Mouse (Mus musculus): ENCODE results near the gene Guca2a. TPM values are rescaled to one million over a fixed set of nuclear protein-coding genes. Genes with fewer than 3 reads are reported as not detected.

Gene Guca2a
- polyA plus RNA-seq, 1 experiment from 2014 or later, result not detected

DNA sequence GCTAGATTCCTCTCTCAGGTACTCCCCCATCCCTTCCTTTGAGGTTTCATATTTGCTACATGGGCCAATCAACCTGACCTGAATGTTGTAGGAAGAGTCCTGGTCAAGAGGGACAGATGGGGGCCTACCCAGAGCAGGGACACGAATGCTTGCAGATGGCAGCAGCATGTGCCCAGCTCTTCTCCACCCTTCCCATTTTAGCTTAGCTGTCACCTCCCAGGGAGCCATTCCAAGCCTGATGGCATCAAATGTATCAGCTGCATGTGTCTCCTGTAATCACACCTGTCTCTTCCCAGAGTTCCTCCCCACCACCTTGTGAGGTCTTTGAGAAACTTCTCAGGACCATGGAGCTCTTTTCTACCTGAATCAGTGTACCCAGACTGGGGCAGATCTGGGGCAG, 19.5 kb downstream of the Guca2a start:
- no peak for ATAC-seq (ENCODE audit: borderline replicate concordance, extremely low read depth, low FRiP score, low TSS enrichment)
- 69% methylated on average over 1 of the region's 1 CpGs for WGBS

DNA sequence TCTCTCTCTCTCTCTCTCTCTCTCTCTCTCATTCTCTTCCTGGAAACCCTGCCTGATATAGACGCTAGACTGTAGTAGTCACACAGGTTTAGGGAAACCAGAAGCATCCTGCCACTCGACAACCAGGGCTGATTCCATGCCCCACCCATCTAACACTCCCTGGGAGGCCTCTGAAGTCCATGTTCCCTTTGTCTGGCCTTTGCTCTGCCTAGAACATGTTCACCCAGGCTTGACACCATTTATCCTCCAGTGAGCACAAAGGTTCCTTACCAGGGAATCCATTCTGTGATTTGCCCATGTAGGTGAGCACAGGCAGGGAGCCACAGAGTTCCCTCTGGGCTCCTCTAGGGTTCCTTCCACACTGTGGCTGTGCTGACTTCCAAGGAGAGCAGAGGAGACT, 20.7 kb downstream of the Guca2a start:
- Histone ChIP-seq H3K9ac (no peak overlapping the region), H3K4me1 (no peaks in the 10 kb centered on the region), H3K4me2 (no peak overlapping the region), H3K9me3 (peaks cover 4% of the 10 kb centered on the region; the same call in 1 of the 2 replicates), H3K36me3 (no peaks in the 10 kb centered on the region), H3K4me3 (no peak overlapping the region), H3K27me3 (no peaks in the 10 kb centered on the region), H3K27ac (no peak overlapping the region)
- no peak for ATAC-seq (ENCODE audit: borderline replicate concordance, extremely low read depth, low FRiP score, low TSS enrichment)
- 36% methylated on average over 2 of the region's 2 CpGs for WGBS

More for the DNA sequence above, 19.5 kb downstream of the Guca2a start:
- peaks cover 4% of the 10 kb centered on the region; the same call in 1 of the 2 replicates for H3K9me3 ChIP-seq
- no peaks in the 10 kb centered on the region for H3K4me1 ChIP-seq
- no peak overlapping the region for H3K4me3 ChIP-seq
- H3K9ac ChIP-seq, result no peak overlapping the region
- H3K4me2 ChIP-seq, result no peak overlapping the region
- no peaks in the 10 kb centered on the region for H3K27me3 ChIP-seq
- H3K27ac ChIP-seq, result no peak overlapping the region
- H3K36me3 ChIP-seq, result no peaks in the 10 kb centered on the region

DNA sequence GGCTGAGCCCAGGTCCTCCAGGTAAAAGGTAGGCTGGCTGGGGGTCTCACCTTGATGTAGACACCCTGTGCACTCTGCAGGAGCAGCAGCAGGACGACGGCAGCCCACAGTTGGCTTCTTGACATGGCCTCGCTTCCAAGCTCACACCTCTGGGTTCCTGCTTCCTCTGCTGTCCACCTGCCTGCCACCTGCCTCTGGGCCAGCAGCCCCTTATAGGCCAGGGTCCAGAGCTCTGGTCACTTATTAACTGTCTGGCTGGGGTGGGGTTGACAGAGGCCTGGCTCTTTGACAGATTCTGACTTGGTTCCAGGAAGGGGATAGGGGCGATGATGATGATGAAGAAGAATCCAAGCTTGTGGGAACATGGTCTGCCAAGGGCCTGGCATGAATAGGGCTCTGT, 21.2 kb downstream of the Guca2a start, which contains the start of gene Guca2b:
TSS of gene Guca2b (minus strand) at position 224 of the 400 bp plus-strand sequence.
- WGBS, result 71% methylated on average over 4 of the region's 4 CpGs
- Histone ChIP-seq H3K9me3 (no peaks in the 10 kb centered on the region), H3K36me3 (no peaks in the 10 kb centered on the region), H3K9ac (no peak within 1 kb of the TSS), H3K4me2 (no peak within 1 kb of the TSS), H3K4me1 (no peaks in the 10 kb centered on the region), H3K4me3 (no peak within 1 kb of the TSS), H3K27me3 (no peaks in the 10 kb centered on the region), H3K27ac (no peak within 1 kb of the TSS)
- no peak for ATAC-seq (ENCODE audit: borderline replicate concordance, extremely low read depth, low FRiP score, low TSS enrichment)

DNA sequence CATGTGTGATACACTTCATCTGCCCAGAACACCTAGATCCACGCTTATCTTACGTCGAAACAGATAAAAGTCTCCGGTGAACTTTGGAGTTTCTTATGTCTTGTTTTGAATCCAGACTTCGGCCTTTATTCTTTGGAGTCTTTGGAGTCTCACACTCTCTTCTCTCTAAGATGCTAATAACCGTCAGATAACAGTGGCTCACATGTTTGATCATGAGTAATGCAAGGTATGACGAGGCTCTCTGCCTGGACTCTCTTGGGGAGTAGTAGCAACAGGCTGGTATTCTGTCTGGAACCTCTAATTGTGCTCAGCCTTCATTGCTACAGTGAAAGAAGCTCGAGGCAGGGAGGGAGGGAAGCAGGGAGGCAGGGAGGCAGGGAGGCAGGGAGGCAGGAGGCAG, 22.5 kb downstream of the Guca2a start:
- no peaks in the 10 kb centered on the region for H3K27me3 ChIP-seq
- H3K4me1 ChIP-seq, result no peaks in the 10 kb centered on the region
- no peak overlapping the region for H3K4me3 ChIP-seq
- ATAC-seq (ENCODE audit: borderline replicate concordance, extremely low read depth, low FRiP score, low TSS enrichment), result no peak
- H3K9ac ChIP-seq, result no peak overlapping the region
- no peaks in the 10 kb centered on the region for H3K36me3 ChIP-seq
- no peaks in the 10 kb centered on the region for H3K9me3 ChIP-seq
- 73% methylated on average over 8 of the region's 8 CpGs for WGBS
- no peak overlapping the region for H3K27ac ChIP-seq
- H3K4me2 ChIP-seq, result no peak overlapping the region

DNA sequence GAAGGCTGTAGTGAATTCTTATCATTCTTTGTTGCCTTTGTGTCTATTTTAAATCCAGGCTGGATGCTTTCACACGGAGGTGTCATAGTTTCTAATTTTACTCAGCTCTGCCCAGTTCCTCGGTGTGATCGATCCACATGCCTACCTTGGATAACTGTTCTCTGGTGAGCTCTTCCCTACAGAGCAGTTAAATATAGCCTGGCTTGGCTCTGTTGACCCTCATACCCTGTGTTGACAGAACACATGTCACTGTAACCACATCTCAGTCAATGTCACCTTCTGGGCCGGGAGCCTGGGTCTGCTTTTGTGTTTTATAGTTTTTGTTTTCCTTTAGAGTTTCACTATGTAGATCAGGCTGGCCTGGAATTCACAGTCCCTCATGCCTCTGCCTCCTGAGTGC, 24.6 kb downstream of the Guca2a start:
- H3K27me3 ChIP-seq, result no peaks in the 10 kb centered on the region
- no peaks in the 10 kb centered on the region for H3K4me1 ChIP-seq
- no peaks in the 10 kb centered on the region for H3K9me3 ChIP-seq
- no peak overlapping the region for H3K9ac ChIP-seq
- H3K4me2 ChIP-seq, result no peak overlapping the region
- no peak overlapping the region for H3K27ac ChIP-seq
- no peaks in the 10 kb centered on the region for H3K36me3 ChIP-seq
- ATAC-seq (ENCODE audit: borderline replicate concordance, extremely low read depth, low FRiP score, low TSS enrichment), result no peak
- WGBS, result 53% methylated on average over 4 of the region's 4 CpGs
- H3K4me3 ChIP-seq, result no peak overlapping the region

DNA sequence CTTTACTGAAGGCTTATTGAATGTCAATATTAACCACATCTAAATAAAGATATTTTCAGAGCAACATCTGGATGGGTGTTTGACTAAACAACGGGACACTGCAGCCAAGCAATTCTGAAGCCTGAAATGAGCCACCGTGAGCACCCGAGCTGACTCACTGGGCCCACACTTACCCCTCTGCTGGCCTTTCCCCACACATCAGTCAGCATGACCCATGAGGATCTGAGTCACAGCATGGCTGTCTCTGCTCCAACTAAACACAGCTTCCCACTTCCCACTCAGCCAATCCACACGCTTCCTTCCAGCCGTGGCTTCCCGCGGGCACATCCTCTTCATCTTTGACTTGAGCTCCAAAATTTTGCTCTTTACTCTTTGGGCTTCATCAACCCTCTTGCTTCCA, 25.5 kb downstream of the Guca2a start:
- WGBS, result 77% methylated on average over 7 of the region's 7 CpGs
- no peak overlapping the region for H3K9ac ChIP-seq
- no peak for ATAC-seq (ENCODE audit: borderline replicate concordance, extremely low read depth, low FRiP score, low TSS enrichment)
- no peak overlapping the region for H3K4me2 ChIP-seq
- H3K36me3 ChIP-seq, result no peaks in the 10 kb centered on the region
- H3K9me3 ChIP-seq, result no peaks in the 10 kb centered on the region
- H3K4me3 ChIP-seq, result no peak overlapping the region
- no peaks in the 10 kb centered on the region for H3K27me3 ChIP-seq
- no peaks in the 10 kb centered on the region for H3K4me1 ChIP-seq
- H3K27ac ChIP-seq, result no peak overlapping the region

DNA sequence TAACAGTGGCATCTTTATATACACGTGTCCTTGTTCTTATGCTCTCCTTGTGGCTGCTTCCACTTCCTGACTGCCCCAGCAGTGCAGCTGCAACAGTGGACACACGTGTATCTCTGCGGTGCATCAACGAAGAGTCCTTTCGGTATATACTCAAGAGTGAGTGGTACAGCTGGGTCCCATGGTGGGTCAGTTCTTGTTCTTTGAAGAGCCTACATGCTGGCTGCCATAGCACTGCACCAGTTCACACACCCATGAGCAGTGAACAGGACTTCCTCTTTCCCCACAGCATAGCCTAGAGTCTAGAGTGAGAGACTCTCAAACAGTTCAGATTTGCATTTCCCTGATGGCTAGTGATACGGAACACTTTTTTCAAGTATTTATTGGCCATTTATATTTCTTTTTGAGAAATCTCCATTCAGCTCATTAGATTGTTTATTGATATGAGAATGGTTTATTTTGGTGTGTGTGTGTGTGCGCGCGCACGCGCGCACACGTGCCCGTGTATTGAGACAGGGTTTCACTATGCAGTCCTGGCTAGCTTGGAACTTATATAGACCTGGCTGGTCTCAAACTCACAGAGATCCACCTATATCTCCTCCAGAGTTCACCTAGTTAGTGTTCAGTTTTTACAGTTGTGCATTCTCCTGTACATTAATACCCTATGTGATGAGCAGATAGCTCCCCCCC, 26.0 kb downstream of the Guca2a start:
- H3K27ac ChIP-seq, result no peak overlapping the region
- ATAC-seq (ENCODE audit: borderline replicate concordance, extremely low read depth, low FRiP score, low TSS enrichment), result no peak
- no peaks in the 10 kb centered on the region for H3K9me3 ChIP-seq
- 87% methylated on average over 14 of the region's 14 CpGs for WGBS
- H3K36me3 ChIP-seq, result no peaks in the 10 kb centered on the region
- H3K27me3 ChIP-seq, result no peaks in the 10 kb centered on the region
- no peak overlapping the region for H3K4me2 ChIP-seq
- H3K4me3 ChIP-seq, result no peak overlapping the region
- no peaks in the 10 kb centered on the region for H3K4me1 ChIP-seq
- no peak overlapping the region for H3K9ac ChIP-seq

DNA sequence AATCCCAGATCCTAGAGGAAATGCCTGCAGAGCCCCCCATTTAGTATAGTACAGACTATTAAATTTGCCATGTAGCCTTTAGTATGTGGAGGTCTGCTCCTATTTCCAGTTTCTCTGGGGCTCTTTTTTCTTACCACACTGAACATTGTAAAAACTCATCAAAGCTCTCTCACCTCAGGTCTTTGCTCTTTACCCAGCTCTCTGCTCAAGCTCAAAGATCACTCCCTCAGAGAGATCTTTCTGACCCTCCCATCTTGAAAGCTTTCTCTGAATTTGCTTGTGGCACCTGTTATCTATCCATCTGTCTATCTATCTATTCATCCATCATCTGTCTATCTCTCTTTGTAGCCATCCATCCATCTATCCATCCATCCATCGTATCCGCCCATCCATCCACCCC, 27.7 kb downstream of the Guca2a start:
- Histone ChIP-seq H3K27me3 (no peaks in the 10 kb centered on the region), H3K4me1 (no peaks in the 10 kb centered on the region), H3K36me3 (no peaks in the 10 kb centered on the region), H3K9me3 (no peaks in the 10 kb centered on the region), H3K4me2 (no peak overlapping the region), H3K9ac (no peak overlapping the region), H3K27ac (no peak overlapping the region), H3K4me3 (no peak overlapping the region)
- 80% methylated on average over 2 of the region's 2 CpGs for WGBS
- no peak for ATAC-seq (ENCODE audit: borderline replicate concordance, extremely low read depth, low FRiP score, low TSS enrichment)

DNA sequence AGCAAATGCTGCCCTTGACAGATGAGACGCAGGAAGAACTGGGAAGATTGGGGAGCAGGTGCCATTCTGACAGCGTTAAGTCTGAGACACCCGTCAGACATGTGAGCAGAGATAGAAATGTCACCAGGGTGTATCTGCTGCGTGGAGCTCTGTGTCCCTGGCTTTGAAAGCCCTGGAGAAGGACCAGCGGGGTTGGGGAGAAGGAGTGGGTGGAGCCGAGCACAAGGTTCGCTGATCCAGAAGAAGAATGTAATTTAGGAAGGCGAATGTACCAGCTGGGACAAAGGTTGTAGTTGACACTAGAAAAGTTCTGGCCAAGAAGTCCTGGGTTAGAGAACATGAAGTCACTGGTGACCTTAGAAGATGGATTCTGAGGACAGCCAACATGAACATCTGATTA, 28.6 kb downstream of the Guca2a start:
- Histone ChIP-seq H3K27me3 (no peaks in the 10 kb centered on the region), H3K27ac (no peak overlapping the region), H3K9ac (no peak overlapping the region), H3K4me1 (no peaks in the 10 kb centered on the region), H3K4me3 (no peak overlapping the region), H3K4me2 (no peak overlapping the region), H3K36me3 (no peaks in the 10 kb centered on the region), H3K9me3 (no peaks in the 10 kb centered on the region)
- 24% methylated on average over 8 of the region's 8 CpGs for whole genome bisulfite sequencing
- ATAC-seq (ENCODE audit: borderline replicate concordance, extremely low read depth, low FRiP score, low TSS enrichment), result no peak

DNA sequence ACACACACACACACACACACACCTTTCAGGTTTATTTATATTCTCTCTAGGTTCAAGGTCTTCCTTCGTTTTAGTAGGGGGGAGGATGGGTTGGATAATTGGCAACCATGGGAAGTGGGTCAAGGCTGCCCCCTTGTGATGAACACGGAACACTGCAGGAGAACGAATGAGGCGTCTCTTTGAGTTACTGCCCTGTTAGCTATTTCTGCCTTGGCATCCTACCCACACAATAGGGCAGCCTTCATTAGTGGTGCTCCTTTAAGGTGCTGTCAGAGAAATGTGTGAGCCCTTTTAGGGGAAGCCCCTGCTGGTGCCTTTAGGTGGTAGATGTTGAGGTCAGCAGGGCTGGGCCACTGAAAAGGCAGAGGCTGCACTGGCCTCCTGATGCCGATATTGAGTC, 29.9 kb downstream of the Guca2a start:
- 24% methylated on average over 5 of the region's 5 CpGs for WGBS
- ATAC-seq (ENCODE audit: borderline replicate concordance, extremely low read depth, low FRiP score, low TSS enrichment), result no peak
- Histone ChIP-seq H3K9me3 (no peaks in the 10 kb centered on the region), H3K4me2 (no peak overlapping the region), H3K36me3 (no peaks in the 10 kb centered on the region), H3K27ac (no peak overlapping the region), H3K27me3 (no peaks in the 10 kb centered on the region), H3K4me3 (no peak overlapping the region), H3K9ac (no peak overlapping the region), H3K4me1 (no peaks in the 10 kb centered on the region)

DNA sequence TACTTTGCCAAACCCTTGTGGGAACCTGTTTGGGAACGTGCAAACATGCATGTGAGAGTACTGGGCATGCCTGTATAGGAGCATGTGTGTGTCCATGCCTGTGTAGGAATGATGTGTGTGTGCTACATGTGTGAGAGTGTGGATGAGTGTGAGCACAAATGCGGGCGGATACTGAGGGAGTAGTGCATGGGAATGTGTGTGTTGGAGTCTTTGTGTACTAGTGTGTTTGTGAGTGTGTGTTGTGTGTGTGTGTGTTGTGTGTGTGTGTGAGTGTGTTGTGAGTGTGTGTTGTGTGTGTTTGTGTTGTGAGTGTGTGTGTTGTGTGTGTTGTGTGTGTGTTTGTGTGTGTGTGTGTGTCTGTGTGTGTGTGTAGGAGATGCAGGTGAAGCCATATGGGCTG, 30.7 kb downstream of the Guca2a start:
- 78% methylated on average over 3 of the region's 3 CpGs for WGBS
- Histone ChIP-seq H3K9me3 (no peaks in the 10 kb centered on the region), H3K4me2 (no peak overlapping the region), H3K27ac (no peak overlapping the region), H3K4me1 (no peaks in the 10 kb centered on the region), H3K9ac (no peak overlapping the region), H3K27me3 (no peaks in the 10 kb centered on the region), H3K4me3 (no peak overlapping the region), H3K36me3 (no peaks in the 10 kb centered on the region)
- ATAC-seq (ENCODE audit: borderline replicate concordance, extremely low read depth, low FRiP score, low TSS enrichment), result no peak

DNA sequence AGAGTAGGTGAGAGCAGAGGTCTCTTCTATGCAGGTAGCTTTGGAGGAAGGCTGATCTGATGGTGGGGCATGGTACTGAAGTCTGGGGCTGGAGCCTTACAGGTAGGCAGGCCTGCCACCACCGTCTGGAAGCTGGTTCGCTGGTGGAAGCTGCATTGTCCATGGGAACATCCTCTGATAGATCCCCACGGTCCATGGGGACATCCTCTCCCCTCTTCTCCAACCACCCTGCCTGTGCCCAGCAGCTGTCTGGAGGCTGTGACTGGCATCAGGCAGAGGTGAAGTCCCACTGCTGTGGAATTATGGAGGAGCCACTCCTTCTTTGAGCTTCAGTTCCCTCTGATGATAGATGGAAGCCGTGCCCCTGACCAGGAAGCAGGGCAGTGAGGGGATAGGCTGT, 31.1 kb downstream of the Guca2a start:
- Histone ChIP-seq H3K36me3 (no peaks in the 10 kb centered on the region), H3K27ac (no peak overlapping the region), H3K4me3 (no peak overlapping the region), H3K9me3 (no peaks in the 10 kb centered on the region), H3K27me3 (no peaks in the 10 kb centered on the region), H3K9ac (no peak overlapping the region), H3K4me1 (no peaks in the 10 kb centered on the region), H3K4me2 (no peak overlapping the region)
- no peak for ATAC-seq (ENCODE audit: borderline replicate concordance, extremely low read depth, low FRiP score, low TSS enrichment)
- 60% methylated on average over 4 of the region's 4 CpGs for WGBS

Measured in lung, embryonic 15.5 days (tissue).